Mouse (Mus musculus) ES-Bruce4 (cell line): ENCODE measurements around the gene Tex14.

ENCODE experiments used
- CTCF ChIP-seq: IDR thresholded peaks from one replicate; pipeline ENCODE4 v1.8.1; 2011; ENCODE audit warnings: low read depth, low read length
- EP300 ChIP-seq: IDR thresholded peaks from 2 replicates; pipeline ENCODE4 v1.6.1; 2011; ENCODE audit warnings: low read depth, low read length; ENCODE audit not compliant: insufficient read depth
- POLR2A ChIP-seq: IDR thresholded peaks from one replicate; pipeline ENCODE4 v1.8.1; 2011; ENCODE audit warnings: low read length; ENCODE audit not compliant: insufficient read depth

DNA sequence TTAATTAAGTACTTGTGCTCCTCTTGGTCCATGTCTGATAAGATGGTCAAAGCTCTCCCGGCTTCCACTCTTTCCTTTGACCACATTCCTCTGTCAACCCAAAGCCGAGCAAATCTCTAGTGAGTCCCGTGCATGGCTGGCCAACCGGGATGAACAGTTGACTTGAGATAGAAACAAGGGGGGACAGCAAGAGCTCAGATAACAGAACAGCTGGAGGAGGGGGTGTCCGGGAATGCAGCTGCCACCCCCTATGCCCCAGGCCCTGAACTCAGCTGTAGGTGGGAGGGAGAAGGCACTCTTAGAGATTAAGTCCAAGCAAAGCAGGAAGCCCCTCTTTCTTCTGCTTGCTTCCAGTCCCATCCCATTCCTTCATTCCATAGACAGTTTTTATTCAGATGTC, 165.9 kb downstream of the Tex14 start:
- no peak for TF ChIP-seq CTCF
- TF ChIP-seq POLR2A: no peak
- TF ChIP-seq EP300: no peak
